Mouse (Mus musculus) olfactory bulb, adult 2 months (tissue): ENCODE measurements around the gene Fabp3. TPM values are rescaled to one million over a fixed set of nuclear protein-coding genes. Genes with fewer than 3 reads are reported as not detected.

Experiments used
- H3K27ac ChIP-seq: fragments of 200-500 bp; 2 replicates; pipeline ENCODE4 v1.5.1; 2012; ENCODE audit warnings: low read depth, low read length; ENCODE audit not compliant: insufficient read depth
- H3K4me1 ChIP-seq: fragments of 200-500 bp; 2 replicates; pipeline ENCODE4 v1.6.1; 2012; ENCODE audit warnings: low read length; ENCODE audit not compliant: control insufficient read depth, insufficient read depth
- H3K4me3 ChIP-seq: fragments of 200-500 bp; 2 replicates; pipeline ENCODE4 v1.5.1; 2012; ENCODE audit warnings: mild to moderate bottlenecking, low read depth, low read length, moderate library complexity; ENCODE audit not compliant: insufficient read depth
- CTCF ChIP-seq: fragments of 200-500 bp; IDR thresholded peaks from 2 replicates; pipeline ENCODE4 v1.5.1; 2012; ENCODE audit warnings: low read depth, mild to moderate bottlenecking, low read length, moderate library complexity; ENCODE audit not compliant: insufficient read depth
- POLR2A ChIP-seq: fragments of 200-500 bp; IDR thresholded peaks from 2 replicates; pipeline ENCODE4 v1.6.1; 2012; ENCODE audit warnings: mild to moderate bottlenecking, low read depth, low read length, moderate library complexity; ENCODE audit not compliant: insufficient read depth
- WGBS: fragments of 180-500 bp; shearing (Covaris S2); methylation state at CpG from one replicate; pipeline ENCODE4 v1.1.7; 2018; 5-methylcytosine and 5-hydroxymethylcytosine counted together
- polyA plus RNA-seq: library from polyadenylated mRNA; stranded (reverse); fragments of >200 nt; gene quantifications from 2 replicates; pipeline ENCODE4 v1.2.4, GENCODE M21; 2012; ENCODE audit warnings: low replicate concordance; ENCODE audit not compliant: missing spikeins, insufficient read depth, insufficient read length

Fabp3 gene
- polyA plus RNA-seq, 1 experiment: not detected

DNA sequence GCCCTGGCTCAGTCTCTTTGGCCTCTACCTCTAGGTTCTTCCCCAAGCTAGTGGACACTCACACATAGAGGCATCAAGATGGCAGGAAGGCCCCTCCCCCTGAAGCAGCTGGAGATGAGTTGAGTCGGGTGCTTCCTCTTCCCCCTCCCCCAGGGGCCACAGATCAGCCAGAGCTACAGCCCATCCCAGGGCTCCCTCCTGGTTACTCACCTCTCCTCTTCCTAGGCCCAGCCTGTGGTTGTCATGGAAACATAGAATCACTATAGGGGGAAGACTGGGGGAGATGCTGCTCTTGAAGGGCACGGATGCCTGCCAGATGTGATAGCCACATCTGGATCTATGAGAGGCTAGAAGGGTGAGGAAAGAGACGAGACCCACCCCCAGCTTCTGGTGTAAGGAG lies 3.6 kb upstream of the Fabp3 start:
- no peak overlapping the region for H3K27ac ChIP-seq
- 32% methylated on average over 3 of the region's 3 CpGs for WGBS
- TF ChIP-seq CTCF (no peak), POLR2A (no peak)

DNA sequence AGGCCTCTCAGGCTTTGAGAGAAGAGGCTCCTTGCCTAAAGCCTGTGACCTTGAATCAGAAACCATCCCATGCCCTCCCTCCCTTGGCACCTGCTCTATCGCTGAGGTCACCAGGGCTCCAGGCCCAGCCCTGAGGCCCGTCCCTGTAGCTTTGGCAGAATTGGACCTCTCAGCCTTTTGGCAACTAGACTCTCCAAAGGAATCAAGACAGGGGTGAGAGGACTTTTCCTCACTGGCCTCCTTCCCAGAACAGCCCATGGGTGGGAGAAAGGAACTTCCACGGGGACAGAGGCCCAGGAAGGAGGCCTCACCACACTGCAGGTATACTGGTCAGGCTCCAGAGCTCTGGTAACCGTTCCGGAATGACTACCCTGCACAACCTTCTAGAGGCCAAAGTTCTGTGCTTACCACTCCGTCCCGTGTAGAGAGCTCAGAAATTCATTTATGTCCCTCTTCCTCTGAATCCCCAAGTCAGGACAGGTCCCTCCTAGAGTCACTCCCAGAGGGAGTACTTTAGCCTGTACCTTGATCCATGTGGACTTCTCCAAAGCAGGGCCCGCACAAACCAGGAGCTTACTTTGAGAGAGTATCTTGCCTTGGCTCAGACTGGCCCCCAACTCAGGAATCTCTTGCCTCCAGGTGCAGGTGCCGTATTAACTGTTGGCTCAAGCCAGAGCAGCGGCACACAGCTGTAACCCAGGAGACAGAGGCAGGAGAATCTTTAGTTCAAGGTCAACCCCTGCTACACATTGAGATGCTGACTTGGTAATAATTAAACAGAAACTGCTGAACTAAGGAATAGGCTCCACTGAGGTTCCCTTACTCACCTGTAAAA lies 1.4 kb upstream of the Fabp3 start:
- peaks cover 31% of the 10 kb centered on the region for H3K4me1 ChIP-seq
- 81% methylated on average over 10 of the region's 10 CpGs for WGBS
- TF ChIP-seq CTCF (no peak), POLR2A (no peak)
- H3K4me3 ChIP-seq: no peak overlapping the region
- no peak overlapping the region for H3K27ac ChIP-seq

More for the DNA sequence above, 3.6 kb upstream of the Fabp3 start:
- peaks cover 27% of the 10 kb centered on the region for H3K4me1 ChIP-seq
- no peak overlapping the region for H3K4me3 ChIP-seq

DNA sequence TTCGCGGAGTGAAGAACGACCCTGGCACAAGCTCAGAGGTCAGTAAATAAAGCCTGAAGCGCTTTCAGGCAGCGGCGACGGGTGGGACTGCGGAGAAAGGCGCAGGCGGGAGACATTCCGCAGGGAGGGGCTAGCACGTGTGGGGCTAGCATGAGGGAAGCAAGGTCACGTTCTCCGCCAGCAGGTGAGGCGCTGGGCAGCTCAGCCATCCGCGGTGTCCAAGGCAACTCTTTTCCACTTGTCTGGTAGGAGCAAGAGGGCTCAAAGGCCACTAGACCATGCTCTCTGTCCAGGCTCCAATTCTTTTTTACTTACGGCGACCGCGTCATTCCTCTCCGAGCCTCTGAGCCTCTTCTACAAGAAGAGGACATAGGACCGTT lies 554 bp upstream of the Fabp3 start:
- no peak; the same call in 1 of the 2 replicates for TF ChIP-seq CTCF
- no peak for TF ChIP-seq POLR2A
- Histone ChIP-seq H3K4me3 (peak overlapping the region; percentile 69), H3K4me1 (peaks cover 31% of the 10 kb centered on the region), H3K27ac (peak overlapping the region; percentile 76)
- WGBS: 2% methylated on average over 23 of the region's 23 CpGs

DNA sequence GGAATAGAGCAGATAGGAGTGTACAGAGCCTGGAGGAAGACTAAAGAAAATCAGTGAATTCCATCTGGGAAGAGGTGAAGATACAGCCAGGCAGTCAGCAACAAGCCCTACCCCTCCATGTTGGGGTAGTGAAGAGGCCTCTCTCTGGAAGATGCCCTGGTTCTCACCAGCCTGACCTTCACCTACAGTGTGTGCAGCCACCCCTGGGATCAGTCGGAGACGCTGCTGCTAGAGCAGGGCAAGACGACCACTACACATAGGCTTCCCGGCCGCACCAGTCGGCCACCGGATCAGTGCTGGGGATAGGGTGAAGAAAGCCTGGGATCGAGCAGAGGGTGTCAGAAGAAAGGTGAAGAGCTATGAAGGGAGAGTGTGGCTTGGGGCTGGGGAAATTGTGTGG lies 859 bp downstream of the Fabp3 start:
- H3K4me3 ChIP-seq: peak overlapping the region; percentile 69
- H3K4me1 ChIP-seq: peaks cover 31% of the 10 kb centered on the region
- no peak for TF ChIP-seq POLR2A
- no peak for TF ChIP-seq CTCF
- WGBS: 66% methylated on average over 8 of the region's 8 CpGs
- 0 out of 2 replicates have a peak overlapping the region, but pooled peaks have one; percentile 3 for H3K27ac ChIP-seq

DNA sequence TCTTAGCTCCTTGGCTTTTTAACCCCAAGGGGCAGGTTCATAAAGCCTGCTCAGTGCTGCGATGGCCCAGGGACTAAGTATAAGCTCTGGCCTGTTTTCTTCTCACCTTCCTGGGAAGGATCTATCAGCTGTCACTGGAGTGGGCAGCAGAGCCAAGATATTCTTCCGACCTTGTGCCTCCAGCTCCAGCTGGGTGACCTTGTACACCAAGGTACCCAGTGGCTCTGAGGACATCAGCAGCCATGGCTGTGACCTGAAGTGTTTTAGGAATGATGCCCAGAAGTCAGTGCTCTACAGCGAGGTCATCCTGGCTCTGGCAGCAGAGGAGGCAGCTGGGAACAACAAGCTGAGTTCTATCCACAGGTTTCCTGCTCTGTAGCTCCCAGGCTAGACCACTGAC lies 4.1 kb downstream of the Fabp3 start:
- no peak for TF ChIP-seq CTCF
- TF ChIP-seq POLR2A: no peak
- 87% methylated on average over 3 of the region's 3 CpGs for WGBS
- no peak overlapping the region for H3K27ac ChIP-seq
- H3K4me3 ChIP-seq: no peak overlapping the region
- peaks cover 21% of the 10 kb centered on the region for H3K4me1 ChIP-seq

DNA sequence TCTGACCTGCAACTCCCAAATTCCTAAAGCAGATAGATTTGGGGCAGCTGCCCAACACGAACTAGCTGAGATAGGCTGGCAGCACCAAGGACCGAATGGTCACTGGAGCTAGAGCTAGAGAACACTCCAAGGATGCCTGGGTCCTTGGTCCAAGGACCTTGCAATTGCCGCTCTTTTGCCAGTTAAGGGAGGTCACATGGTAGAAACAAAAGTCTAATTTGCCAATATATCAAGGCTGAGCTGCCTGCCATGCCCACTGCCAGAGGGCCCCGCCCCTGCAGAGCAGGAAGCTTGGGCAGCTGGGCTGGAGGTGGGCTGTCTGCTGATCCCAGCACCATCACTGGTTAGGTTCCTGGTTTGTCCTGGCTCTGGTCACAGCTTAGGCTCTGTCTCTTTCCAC lies 5.2 kb downstream of the Fabp3 start:
- 92% methylated on average over 4 of the region's 4 CpGs for WGBS

DNA sequence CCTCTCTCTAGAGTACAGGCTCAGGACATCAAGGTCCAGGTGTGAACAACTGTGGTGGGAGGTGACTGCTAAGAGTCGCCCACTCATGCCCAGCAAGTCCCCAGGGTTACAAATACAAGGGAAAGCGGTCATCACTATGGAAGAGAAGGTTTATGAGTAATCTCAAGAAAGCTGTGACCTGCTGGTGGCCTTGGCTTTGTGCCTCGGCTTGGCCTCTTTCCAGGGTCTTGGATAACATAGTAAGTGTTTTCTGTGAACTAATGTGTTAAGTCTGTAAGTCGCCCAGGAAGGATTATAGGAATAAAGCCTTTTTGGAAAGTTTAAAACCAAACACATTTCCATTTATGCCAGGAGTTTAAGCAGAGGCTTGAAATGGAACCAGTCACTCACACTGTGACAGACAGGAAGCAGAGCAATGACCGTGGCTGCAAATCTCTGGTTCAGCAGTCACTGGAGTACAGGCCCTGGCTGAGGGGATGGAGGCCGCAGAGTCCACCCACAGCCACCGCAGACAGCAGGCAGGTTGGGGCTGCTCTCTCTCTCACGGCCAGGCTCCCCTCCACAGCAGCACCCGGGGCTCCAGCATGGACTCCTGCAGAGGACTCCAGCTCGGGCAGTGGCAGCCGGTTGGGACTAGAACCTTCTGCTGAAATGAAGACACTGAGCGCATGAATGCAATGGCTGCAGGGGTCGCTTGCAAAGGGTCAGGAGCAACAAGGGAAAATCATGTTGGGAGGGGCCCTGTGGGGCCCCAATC lies 7.6 kb downstream of the Fabp3 start:
- TF ChIP-seq POLR2A (no peak), CTCF (no peak)
- Histone ChIP-seq H3K4me3 (no peak overlapping the region), H3K4me1 (0 out of 2 replicates have a peak, but pooled peaks cover 2% of the 10 kb centered on the region), H3K27ac (no peak overlapping the region)
- 66% methylated on average over 13 of the region's 13 CpGs for WGBS

More for the DNA sequence above, 5.2 kb downstream of the Fabp3 start:
- H3K4me1 ChIP-seq: peaks cover 15% of the 10 kb centered on the region
- no peak overlapping the region for H3K4me3 ChIP-seq
- TF ChIP-seq CTCF: no peak
- TF ChIP-seq POLR2A: no peak
- H3K27ac ChIP-seq: no peak overlapping the region

DNA sequence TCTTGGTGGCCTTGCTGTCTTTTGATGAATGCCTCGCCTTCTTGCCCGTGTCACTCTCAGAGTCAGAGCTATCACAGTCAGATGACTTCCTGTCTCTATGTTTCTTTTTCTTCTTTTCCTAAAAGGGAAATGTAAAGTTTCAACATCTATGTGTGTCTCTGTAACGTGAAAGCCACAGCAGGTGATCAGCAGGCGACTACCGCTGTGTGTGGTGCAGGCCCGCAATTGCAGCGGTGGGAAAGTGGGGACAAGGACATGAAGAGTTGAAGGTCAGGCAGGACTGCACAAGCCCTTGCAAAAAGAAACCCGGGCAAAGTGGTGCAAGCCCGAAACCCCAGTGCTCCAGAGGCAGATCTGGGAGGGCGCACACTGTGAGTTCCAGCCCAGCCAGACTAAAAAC lies 8.3 kb downstream of the Fabp3 start:
- no peak overlapping the region for H3K27ac ChIP-seq

DNA sequence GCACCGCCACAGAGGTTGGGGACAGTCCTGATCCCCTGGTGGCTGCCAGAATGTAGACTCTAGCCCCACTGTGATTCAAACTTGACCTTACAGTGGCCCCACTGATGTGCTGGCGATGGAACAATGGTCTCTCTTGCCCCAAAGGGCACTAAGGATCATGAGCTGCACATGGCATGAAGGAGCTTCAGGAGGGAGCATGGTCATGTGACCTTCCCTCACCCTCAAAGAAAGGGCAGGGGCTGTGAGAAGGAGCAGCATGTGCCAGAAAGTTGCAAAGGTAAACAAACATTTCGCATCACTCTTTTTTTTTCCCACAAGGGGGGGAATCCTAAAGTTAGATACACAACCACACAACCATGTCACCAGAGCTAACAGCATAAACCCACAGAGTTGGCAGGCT lies 9.7 kb downstream of the Fabp3 start:
- 69% methylated on average over 3 of the region's 3 CpGs for WGBS
- Histone ChIP-seq H3K27ac (no peak overlapping the region), H3K4me1 (0 out of 2 replicates have a peak, but pooled peaks cover 2% of the 10 kb centered on the region), H3K4me3 (no peak overlapping the region)
- TF ChIP-seq POLR2A (no peak), CTCF (no peak)

More for the DNA sequence above, 8.3 kb downstream of the Fabp3 start:
- Histone ChIP-seq H3K4me3 (no peak overlapping the region), H3K4me1 (0 out of 2 replicates have a peak, but pooled peaks cover 2% of the 10 kb centered on the region)
- WGBS: 82% methylated on average over 10 of the region's 10 CpGs
- TF ChIP-seq POLR2A (no peak), CTCF (no peak)
